Mouse (Mus musculus) hindbrain, embryonic 12.5 days (tissue): ENCODE measurements around the gene Abcb7. TPM values are rescaled to one million over a fixed set of nuclear protein-coding genes. Genes with fewer than 3 reads are reported as not detected.

ENCODE experiments used
- ATAC-seq: fragments of 200-750 bp; cut with Nextera tagmentation; 2 replicates; pipeline ENCODE4 v1.8.0; 2017; ENCODE audit warnings: moderate TSS enrichment; ENCODE audit not compliant: low FRiP score
- H3K27ac ChIP-seq: fragments of 300-500 bp; sonication (generic); 2 replicates; pipeline ENCODE4 v1.5.1; 2016; ENCODE audit warnings: mild to moderate bottlenecking
- H3K27me3 ChIP-seq: fragments of 300-500 bp; sonication (generic); 2 replicates; pipeline ENCODE4 v1.6.1; 2016; ENCODE audit warnings: mild to moderate bottlenecking
- H3K36me3 ChIP-seq: fragments of 300-500 bp; sonication (generic); 2 replicates; pipeline ENCODE4 v1.6.1; 2016; ENCODE audit warnings: mild to moderate bottlenecking
- H3K4me1 ChIP-seq: fragments of 300-500 bp; sonication (generic); 2 replicates; pipeline ENCODE4 v1.6.1; 2016
- H3K4me2 ChIP-seq: fragments of 300-500 bp; sonication (generic); replicated peaks from 2 replicates; pipeline ENCODE4 v1.6.1; 2016; ENCODE audit warnings: mild to moderate bottlenecking
- H3K4me3 ChIP-seq: fragments of 300-500 bp; sonication (generic); 2 replicates; pipeline ENCODE4 v1.5.1; 2016; ENCODE audit warnings: mild to moderate bottlenecking
- H3K9ac ChIP-seq: fragments of 300-500 bp; sonication (generic); 2 replicates; pipeline ENCODE4 v1.6.1; 2016; ENCODE audit warnings: mild to moderate bottlenecking, moderate library complexity
- H3K9me3 ChIP-seq: fragments of 300-500 bp; sonication (generic); replicated peaks from 2 replicates; pipeline ENCODE4 v1.6.1; 2016; ENCODE audit warnings: mild to moderate bottlenecking
- WGBS: fragments of 180-500 bp; shearing (Covaris S2); methylation state at CpG from one replicate; pipeline ENCODE4 v1.1.7; 2016; 5-methylcytosine and 5-hydroxymethylcytosine counted together
- polyA plus RNA-seq: library from polyadenylated mRNA; unstranded; fragments of >200 nt; fragmentation: Nextera tagmentation; extraction: Ambion mirVana; gene quantifications from 2 replicates; pipeline ENCODE4 v1.2.1, GENCODE M21; 2016

The Abcb7 gene
- polyA plus RNA-seq, 1 experiment from 2014 or later: 10.7 TPM

GRCm38 (mm10) chrX:104291721-104292120, 121.9 kb downstream of the Abcb7 start:
- Histone ChIP-seq H3K4me2 (no peak overlapping the region), H3K27me3 (no peaks in the 10 kb centered on the region), H3K27ac (no peak overlapping the region), H3K9ac (no peak overlapping the region), H3K36me3 (no peaks in the 10 kb centered on the region), H3K4me3 (no peak overlapping the region), H3K4me1 (no peaks in the 10 kb centered on the region), H3K9me3 (no peaks in the 10 kb centered on the region)
- ATAC-seq: no peak

DNA sequence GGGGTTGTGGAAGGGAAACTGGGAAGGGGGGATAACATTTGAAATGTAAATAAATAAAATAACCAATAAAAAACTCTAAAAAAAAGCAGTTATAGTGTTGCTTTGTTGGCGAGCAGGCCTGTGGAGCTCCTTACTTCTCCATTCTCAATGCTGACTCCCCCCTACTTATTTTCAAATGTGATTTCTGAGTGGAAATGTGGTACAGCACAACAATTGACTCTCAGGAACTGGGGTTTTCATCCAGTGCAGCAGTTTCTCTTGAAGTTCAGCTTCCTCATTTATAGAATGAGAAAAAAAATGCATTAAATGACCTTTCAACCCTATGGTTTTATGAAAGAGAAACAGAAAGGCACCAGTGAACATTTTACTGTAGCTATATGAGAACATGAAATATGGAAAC, 133.8 kb downstream of the Abcb7 start:
- Histone ChIP-seq H3K9me3 (no peaks in the 10 kb centered on the region), H3K27ac (no peak overlapping the region), H3K9ac (no peak overlapping the region), H3K4me1 (no peaks in the 10 kb centered on the region), H3K4me3 (no peak overlapping the region), H3K27me3 (no peaks in the 10 kb centered on the region), H3K4me2 (no peak overlapping the region), H3K36me3 (no peaks in the 10 kb centered on the region)
- ATAC-seq: no peak
- 94% methylated on average over 1 of the region's 1 CpGs for whole genome bisulfite sequencing

DNA sequence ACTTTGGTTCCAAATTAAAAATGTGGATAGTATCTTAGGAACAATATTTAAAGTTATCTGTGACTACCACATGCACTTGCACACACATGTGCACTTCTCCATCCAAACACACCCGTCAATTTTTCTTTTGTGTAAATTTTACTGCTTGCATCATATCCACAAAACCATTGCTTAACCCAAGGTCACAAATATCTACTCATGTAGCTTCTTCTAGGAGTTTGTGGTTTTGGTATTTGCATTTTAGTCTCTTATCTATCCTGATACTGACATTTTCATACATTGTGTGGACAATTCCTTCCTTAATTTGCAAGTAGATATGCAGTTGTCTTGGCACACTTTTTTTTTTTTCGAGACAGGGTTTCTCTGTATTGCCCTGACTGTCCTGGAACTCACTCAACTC, 149.3 kb downstream of the Abcb7 start:
- Histone ChIP-seq H3K27ac (no peak overlapping the region), H3K4me3 (no peak overlapping the region), H3K9me3 (no peaks in the 10 kb centered on the region), H3K36me3 (no peaks in the 10 kb centered on the region), H3K9ac (no peak overlapping the region), H3K4me1 (no peaks in the 10 kb centered on the region), H3K4me2 (no peak overlapping the region), H3K27me3 (peaks cover 3% of the 10 kb centered on the region; the same call in 1 of the 2 replicates)
- 88% methylated on average over 2 of the region's 2 CpGs for WGBS
- ATAC-seq: no peak

DNA sequence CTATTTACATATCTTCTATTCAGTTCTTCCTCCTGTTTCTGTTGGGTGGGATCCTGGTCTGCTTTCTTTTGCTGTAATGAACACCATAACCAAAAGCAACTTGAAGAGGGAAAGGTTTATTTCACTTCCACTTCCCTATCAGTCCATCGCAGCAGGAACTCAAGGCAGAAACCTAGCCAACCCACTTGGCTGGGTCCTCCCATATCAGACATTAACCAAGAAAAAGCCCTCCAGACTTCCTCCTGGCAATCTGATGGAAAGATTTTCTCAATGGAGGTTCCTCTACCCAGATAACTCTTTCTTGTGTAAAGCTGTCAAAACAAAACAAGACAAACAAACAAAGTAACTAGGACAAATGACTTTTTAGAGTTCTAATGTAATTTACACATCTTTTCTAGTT, 151.2 kb downstream of the Abcb7 start:
- peaks cover 3% of the 10 kb centered on the region; the same call in 1 of the 2 replicates for H3K27me3 ChIP-seq
- no peak overlapping the region for H3K4me2 ChIP-seq
- no peaks in the 10 kb centered on the region for H3K4me1 ChIP-seq
- H3K9ac ChIP-seq: no peak overlapping the region
- H3K9me3 ChIP-seq: no peaks in the 10 kb centered on the region
- no peak for ATAC-seq
- 91% methylated on average over 1 of the region's 1 CpGs for WGBS
- H3K4me3 ChIP-seq: no peak overlapping the region
- H3K36me3 ChIP-seq: no peaks in the 10 kb centered on the region
- H3K27ac ChIP-seq: no peak overlapping the region

- Histone ChIP-seq H3K36me3 (no peaks in the 10 kb centered on the region), H3K9me3 (no peaks in the 10 kb centered on the region), H3K4me3 (no peak overlapping the region), H3K27ac (no peak overlapping the region), H3K4me2 (no peak overlapping the region), H3K27me3 (peaks cover 3% of the 10 kb centered on the region; the same call in 1 of the 2 replicates), H3K9ac (no peak overlapping the region), H3K4me1 (no peaks in the 10 kb centered on the region)
- ATAC-seq: no peak
- 59% methylated on average over 1 of the region's 1 CpGs for WGBS
Observed at GRCm38 (mm10) chrX:104256561-104256960, 157.1 kb downstream of the Abcb7 start.

Other genes with a start within 250 kb of the Abcb7 start
- gene Nexmif, start 212.7 kb downstream of the Abcb7 start, polyA plus RNA-seq: 4.6 and 5.5 TPM in 2 replicates
- gene Uprt, start 69.0 kb upstream of the Abcb7 start, polyA plus RNA-seq: 1.8 and 2.5 TPM in 2 replicates